ENCODE assay signal across 14 mouse cellular contexts in genomic region chr1:180703400-180703799, GRCm38 (mm10). TPM values are rescaled to one million over a fixed set of nuclear protein-coding genes. Genes with fewer than 3 reads are reported as not detected.
DNase-seq lines count a peak whose midpoint lies in the region; ATAC-seq and TF ChIP-seq lines count a peak whose summit lies in the region.
"Had no signal": no experiment of that assay in that cellular context is flagged by ENCODE, and none has a peak within 500 bp of the region (broad histone marks: within the 10 kb centered on the region; RNA-seq: fewer than 3 reads in every experiment).

No protein-coding gene starts in this region.

- 39% methylated on average over 6 of the region's 6 CpGs for WGBS in kidney, postnatal 0 days
- WGBS in stomach, postnatal 0 days, result 31% methylated on average over 6 of the region's 6 CpGs

- 0 out of 2 replicates have a peak overlapping the region, but pooled peaks have one; percentile 9 for H3K4me3 ChIP-seq in kidney, postnatal 0 days (replicated peaks; ENCODE audit: low read depth, low read length)
- 0 out of 2 replicates have a peak overlapping the region, but pooled peaks have one; percentile 10 for H3K4me3 ChIP-seq in stomach, postnatal 0 days (ENCODE audit: low read depth, low read length)
- H3K4me3 ChIP-seq: hindbrain, embryonic 10.5 days had no signal

- no peak overlapping the region for H3K27ac ChIP-seq in kidney, postnatal 0 days
- no peak overlapping the region for H3K27ac ChIP-seq in stomach, postnatal 0 days (replicated peaks)
- H3K27ac ChIP-seq: hindbrain, embryonic 10.5 days had no signal

- H3K9me3 ChIP-seq in kidney, postnatal 0 days (replicated peaks; ENCODE audit: low read length), result no peaks in the 10 kb centered on the region
- no peaks in the 10 kb centered on the region for H3K9me3 ChIP-seq in stomach, postnatal 0 days (ENCODE audit: control insufficient read depth, low read length)
- H3K9me3 ChIP-seq: hindbrain, embryonic 10.5 days had no signal

- ATAC-seq in kidney, postnatal 0 days (replicated peaks; ENCODE audit: low FRiP score, low read depth), result no peak
- ATAC-seq in stomach, postnatal 0 days (ENCODE audit: low FRiP score, low TSS enrichment), result no peak
- no peak for ATAC-seq in erythroblast, adult 5-6 weeks (replicated peaks; ENCODE audit: low FRiP score, poor library complexity, severe bottlenecking)
- ATAC-seq: forebrain, postnatal 0 days had no signal

- no peak for TF ChIP-seq CTCF in kidney, postnatal 0 days (IDR thresholded peaks at IDR 0.05; ENCODE audit: low read depth)
- no peak for TF ChIP-seq CTCF in stomach, postnatal 0 days (IDR thresholded peaks at IDR 0.05; ENCODE audit: low read depth)

- peak; percentile 31 to 35 for DNase-seq in adrenal gland, postnatal 36 days
- no peak for DNase-seq in adrenal gland, postnatal 4 days (ENCODE audit: low spot score in 2 of 2)
- DNase-seq in kidney, postnatal 0 days (ENCODE audit: low spot score), result no peak
- no peak for DNase-seq in kidney, postnatal 36 days
- peak; percentile 14 for DNase-seq in heart, postnatal 4 days
- no peak for DNase-seq in stomach, postnatal 0 days (ENCODE audit: low spot score)
- DNase-seq in layer of hippocampus, postnatal 14 days (ENCODE audit: low spot score in 2 of 2), result no peak
- DNase-seq: forebrain, postnatal 0 days; right cerebral cortex, postnatal 4 days had no signal

- TF ChIP-seq EP300 in stomach, postnatal 0 days (optimal IDR thresholded peaks at IDR 0.05), result no peak

- H3K4me1 ChIP-seq in kidney, postnatal 0 days (replicated peaks; ENCODE audit: insufficient read depth, low read length), result no peaks in the 10 kb centered on the region
- no peaks in the 10 kb centered on the region for H3K4me1 ChIP-seq in stomach, postnatal 0 days (replicated peaks; ENCODE audit: control insufficient read depth, insufficient read depth)
- H3K4me1 ChIP-seq: hindbrain, embryonic 10.5 days had no signal

- no peaks in the 10 kb centered on the region for H3K36me3 ChIP-seq in kidney, postnatal 0 days (ENCODE audit: insufficient read depth, low read length)
- no peaks in the 10 kb centered on the region for H3K36me3 ChIP-seq in stomach, postnatal 0 days (ENCODE audit: control insufficient read depth, insufficient read depth, low read length)
- H3K36me3 ChIP-seq: hindbrain, embryonic 10.5 days had no signal

- no peaks in the 10 kb centered on the region for H3K27me3 ChIP-seq in kidney, postnatal 0 days (ENCODE audit: insufficient read depth, low read length)
- H3K27me3 ChIP-seq in stomach, postnatal 0 days (ENCODE audit: control insufficient read depth, insufficient read depth, low read length), result no peaks in the 10 kb centered on the region

- no peak overlapping the region for H3K9ac ChIP-seq in kidney, postnatal 0 days (ENCODE audit: low read depth, low read length)
- H3K9ac ChIP-seq in stomach, postnatal 0 days (ENCODE audit: low read length), result no peak overlapping the region
- H3K9ac ChIP-seq: forebrain, postnatal 0 days had no signal

- peak overlapping the region; percentile 38; the same call in 1 of the 2 replicates for H3K4me2 ChIP-seq in kidney, postnatal 0 days (ENCODE audit: low read length)
- H3K4me2 ChIP-seq in stomach, postnatal 0 days (replicated peaks; ENCODE audit: low read depth), result no peak overlapping the region; the same call in 1 of the 2 replicates

RNA-seq across cellular contexts. Expression of gene Mixl1, which starts 6.6 kb away (rescaled TPM):
- not detected for total RNA-seq in adrenal gland, postnatal 36 days (2021)
- under 1 TPM in 1 of 2 experiments, not detected in 1; 0.17 TPM for total RNA-seq in adrenal gland, postnatal 4 days (2021)
- polyA plus RNA-seq in kidney, postnatal 0 days (2015; fragmentation: Nextera tagmentation; extraction: Ambion mirVana), result 0.30 and 0.36 TPM in 2 replicates
- not detected for total RNA-seq in heart, postnatal 4 days (2021)
- polyA plus RNA-seq in stomach, postnatal 0 days (2015; fragmentation: Nextera tagmentation; extraction: Ambion mirVana), result 0.04 and 0.05 TPM in 2 replicates
- under 1 TPM in 1 of 2 experiments, not detected in 1; 0.17 TPM for total RNA-seq in layer of hippocampus, postnatal 14 days (2021)
- total RNA-seq in erythroblast, adult 5-6 weeks (2015; ENCODE audit: low replicate concordance), result not detected in 2 replicates
- total RNA-seq in erythroblast, adult 5-6 weeks (2017; ENCODE audit: low replicate concordance), result 0.28 TPM in 1 of 2 replicates, not detected in the other
- total RNA-seq: left cerebral cortex, postnatal 36 days had no signal
- polyA plus RNA-seq: cortical plate, adult 2 months; hindbrain, embryonic 10.5 days; midbrain, embryonic 14.5 days had no signal

RNA-seq across cellular contexts. Expression of gene Acbd3, which starts 22.4 kb away (rescaled TPM):
- total RNA-seq in adrenal gland, postnatal 36 days (2021), result 10 to 100 TPM; 48.6 to 54.3 TPM
- 10 to 100 TPM; 42.6 to 46.5 TPM for total RNA-seq in adrenal gland, postnatal 4 days (2021)
- 18.5 and 19.6 TPM in 2 replicates for polyA plus RNA-seq in kidney, postnatal 0 days (2015; fragmentation: Nextera tagmentation; extraction: Ambion mirVana)
- 10 to 100 TPM; 35.8 to 36.5 TPM for total RNA-seq in heart, postnatal 4 days (2021)
- 16.6 and 16.7 TPM in 2 replicates for polyA plus RNA-seq in stomach, postnatal 0 days (2015; fragmentation: Nextera tagmentation; extraction: Ambion mirVana)
- total RNA-seq in layer of hippocampus, postnatal 14 days (2021), result 10 to 100 TPM; 29.9 to 31.7 TPM
- total RNA-seq in erythroblast, adult 5-6 weeks (2015; ENCODE audit: low replicate concordance), result 7.9 and 9.6 TPM in 2 replicates
- total RNA-seq in erythroblast, adult 5-6 weeks (2017; ENCODE audit: low replicate concordance), result 12.3 and 16.4 TPM in 2 replicates

Comparison
In these comparisons a context has a peak if more than half of its experiments do, and no peak if none do; other contexts are left out.
1. DNase-seq: peak in adrenal gland, postnatal 36 days (2 of 2) and heart, postnatal 4 days (single experiment); none in adrenal gland, postnatal 4 days (0 of 2), kidney, postnatal 0 days (single experiment), kidney, postnatal 36 days (0 of 2), stomach, postnatal 0 days (single experiment) and layer of hippocampus, postnatal 14 days (0 of 2).